Mouse (Mus musculus): ENCODE data around the gene Narfl.

- TF ChIP-seq EP300 (IDR thresholded peaks at IDR 0.05; ENCODE audit: low read depth) (no peak), CTCF (IDR thresholded peaks at IDR 0.05; ENCODE audit: low read depth) (no peak)
Observed at GRCm38 (mm10) chr17:25809606-25810340, 36.2 kb downstream of the Narfl start.
